Mouse (Mus musculus) embryonic facial prominence, embryonic 11.5 days (tissue): Measurements from ENCODE around the gene Abracl. TPM values are rescaled to one million over a fixed set of nuclear protein-coding genes. Genes with fewer than 3 reads are reported as not detected.

Experiments used
- ATAC-seq: fragments of 200-750 bp; cut with Nextera tagmentation; replicated peaks from 2 replicates; pipeline ENCODE4 v1.8.0; 2017; ENCODE audit warnings: low read depth; ENCODE audit not compliant: insufficient number of reproducible peaks, low FRiP score, low TSS enrichment
- DNase-seq: peaks from one replicate; pipeline ENCODE4 v3.0.0-alpha.2; 2015; ENCODE audit warnings: low spot score
- H3K27ac ChIP-seq: fragments of 300-500 bp; sonication (generic); replicated peaks from 2 replicates; pipeline ENCODE4 v1.5.1; 2014; ENCODE audit warnings: mild to moderate bottlenecking, low read depth, low read length, control low read depth
- H3K27me3 ChIP-seq: fragments of 300-500 bp; sonication (generic); 2 replicates; pipeline ENCODE4 v1.6.1; 2014; ENCODE audit warnings: mild to moderate bottlenecking, low read length, moderate library complexity, mixed read lengths; ENCODE audit not compliant: control insufficient read depth, insufficient read depth
- H3K36me3 ChIP-seq: fragments of 300-500 bp; sonication (generic); replicated peaks from 2 replicates; pipeline ENCODE4 v1.6.1; 2014; ENCODE audit warnings: low read depth, mild to moderate bottlenecking, low read length, moderate library complexity, mixed read lengths; ENCODE audit not compliant: control insufficient read depth, insufficient read depth
- H3K4me1 ChIP-seq: fragments of 300-500 bp; sonication (generic); 2 replicates; pipeline ENCODE4 v1.6.1; 2014; ENCODE audit warnings: low read length, mixed read lengths; ENCODE audit not compliant: control insufficient read depth, insufficient read depth
- H3K4me2 ChIP-seq: fragments of 300-500 bp; sonication (generic); 2 replicates; pipeline ENCODE4 v1.6.1; 2014; ENCODE audit warnings: low read depth, mild to moderate bottlenecking, control low read depth, low read length, moderate library complexity
- H3K4me3 ChIP-seq: fragments of 300-500 bp; sonication (generic); 2 replicates; pipeline ENCODE4 v1.5.1; 2014; ENCODE audit warnings: low read depth, low read length, control low read depth
- H3K9ac ChIP-seq: fragments of 300-500 bp; sonication (generic); replicated peaks from 2 replicates; pipeline ENCODE4 v1.6.1; 2014; ENCODE audit warnings: mild to moderate bottlenecking, control low read depth, low read length
- H3K9me3 ChIP-seq: fragments of 300-500 bp; sonication (generic); replicated peaks from 2 replicates; pipeline ENCODE4 v1.6.1; 2016; ENCODE audit warnings: mild to moderate bottlenecking, low read length, inconsistent platforms, mixed read lengths; ENCODE audit not compliant: control insufficient read depth
- WGBS: fragments of 180-500 bp; shearing (Covaris S2); extraction: QIAGEN DNeasy Blood & Tissue Kit; methylation state at CpG from one replicate; pipeline ENCODE4 v1.1.7; 2014; 5-methylcytosine and 5-hydroxymethylcytosine counted together
- polyA plus RNA-seq: library from polyadenylated mRNA; unstranded; fragments of >200 nt; fragmentation: Nextera tagmentation; extraction: Ambion mirVana; gene quantifications from 2 replicates; pipeline ENCODE4 v1.2.1, GENCODE M21; 2014

Gene Abracl
- polyA plus RNA-seq, 1 experiment from 2014 or later = 208 TPM

DNA sequence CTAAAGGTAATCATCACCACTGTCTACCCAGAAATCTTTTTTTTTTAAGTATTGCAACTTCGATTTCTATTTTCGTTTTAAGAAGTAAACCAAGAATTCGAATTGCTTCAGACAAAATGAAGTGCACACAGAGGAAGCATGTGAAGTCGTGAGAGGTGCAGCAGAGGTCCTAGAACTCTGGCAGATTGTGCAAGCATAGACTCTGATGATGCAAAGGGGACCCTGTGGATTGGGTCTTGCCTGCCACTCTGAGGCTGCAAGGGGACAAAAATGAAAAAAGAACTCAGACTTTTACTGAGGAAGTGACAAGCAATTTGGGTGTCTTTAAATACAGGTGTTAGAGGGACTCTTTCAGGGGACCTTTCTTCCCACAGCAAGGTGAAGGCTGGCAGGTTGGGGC is 32.5 kb downstream of the Abracl start:
- H3K9ac ChIP-seq = no peak overlapping the region
- no peak for DNase-seq
- H3K27me3 ChIP-seq = no peaks in the 10 kb centered on the region
- H3K4me3 ChIP-seq = no peak overlapping the region
- H3K36me3 ChIP-seq = no peaks in the 10 kb centered on the region
- no peak overlapping the region for H3K27ac ChIP-seq
- no peaks in the 10 kb centered on the region for H3K4me1 ChIP-seq
- H3K9me3 ChIP-seq = no peaks in the 10 kb centered on the region
- no peak overlapping the region for H3K4me2 ChIP-seq
- 81% methylated on average over 4 of the region's 4 CpGs for WGBS
- no peak for ATAC-seq

DNA sequence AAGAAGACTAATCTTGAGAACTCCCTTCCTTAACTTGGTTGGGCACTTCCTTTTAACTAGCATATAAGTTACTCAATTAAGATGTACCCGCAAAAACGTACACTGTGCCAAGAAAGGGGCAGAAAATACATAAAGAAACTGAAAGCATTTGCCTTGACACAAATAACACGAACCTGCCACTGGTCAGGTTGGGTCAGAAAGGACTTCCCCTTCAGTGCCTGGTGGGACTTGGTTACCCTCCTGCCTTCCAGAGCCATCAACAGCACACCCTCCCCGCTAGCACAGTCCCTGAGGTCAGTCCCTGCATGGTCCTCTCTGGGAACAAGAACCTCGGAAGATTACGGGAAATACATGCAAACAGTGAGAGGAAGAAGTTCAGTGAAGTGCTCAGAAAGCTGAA is 34.0 kb downstream of the Abracl start:
- H3K4me1 ChIP-seq = no peaks in the 10 kb centered on the region
- no peak for ATAC-seq
- H3K27ac ChIP-seq = no peak overlapping the region
- WGBS = 70% methylated on average over 6 of the region's 6 CpGs
- DNase-seq = no peak
- no peaks in the 10 kb centered on the region for H3K9me3 ChIP-seq
- no peaks in the 10 kb centered on the region for H3K27me3 ChIP-seq
- no peak overlapping the region for H3K9ac ChIP-seq
- no peaks in the 10 kb centered on the region for H3K36me3 ChIP-seq
- H3K4me3 ChIP-seq = no peak overlapping the region
- H3K4me2 ChIP-seq = no peak overlapping the region

DNA sequence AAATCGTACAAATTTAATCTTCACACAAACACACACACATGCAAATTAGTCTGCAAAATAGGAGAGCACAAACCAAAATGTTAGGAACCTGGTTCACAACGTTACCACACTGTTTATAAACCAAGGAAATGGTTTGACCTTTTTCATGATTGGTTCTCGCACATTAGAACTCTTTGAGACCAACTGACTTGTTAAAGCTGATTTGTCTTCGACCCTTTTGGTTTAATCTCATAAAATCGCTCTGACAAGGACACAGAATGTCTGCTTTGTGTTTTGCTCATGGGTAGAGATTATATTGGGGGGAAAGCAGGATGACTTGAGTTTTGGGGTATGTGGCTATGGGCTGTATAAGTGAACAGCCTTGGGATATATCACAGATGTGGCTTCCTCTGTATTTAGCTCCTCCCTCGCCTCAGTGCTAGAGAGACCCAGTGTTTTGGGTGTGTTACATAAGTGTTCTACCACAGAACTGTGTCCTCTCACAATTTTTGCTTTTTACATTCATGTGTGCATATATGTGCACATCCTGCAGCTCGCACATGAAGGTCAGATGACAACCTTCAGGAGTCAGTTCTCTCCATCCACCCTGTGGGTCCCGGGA is 35.2 kb downstream of the Abracl start:
- DNase-seq (no peak), ATAC-seq (no peak)
- H3K9ac ChIP-seq = no peak overlapping the region
- H3K4me2 ChIP-seq = no peak overlapping the region
- no peaks in the 10 kb centered on the region for H3K36me3 ChIP-seq
- no peak overlapping the region for H3K4me3 ChIP-seq
- no peaks in the 10 kb centered on the region for H3K9me3 ChIP-seq
- no peaks in the 10 kb centered on the region for H3K27me3 ChIP-seq
- no peaks in the 10 kb centered on the region for H3K4me1 ChIP-seq
- WGBS = 84% methylated on average over 8 of the region's 8 CpGs
- no peak overlapping the region for H3K27ac ChIP-seq

DNA sequence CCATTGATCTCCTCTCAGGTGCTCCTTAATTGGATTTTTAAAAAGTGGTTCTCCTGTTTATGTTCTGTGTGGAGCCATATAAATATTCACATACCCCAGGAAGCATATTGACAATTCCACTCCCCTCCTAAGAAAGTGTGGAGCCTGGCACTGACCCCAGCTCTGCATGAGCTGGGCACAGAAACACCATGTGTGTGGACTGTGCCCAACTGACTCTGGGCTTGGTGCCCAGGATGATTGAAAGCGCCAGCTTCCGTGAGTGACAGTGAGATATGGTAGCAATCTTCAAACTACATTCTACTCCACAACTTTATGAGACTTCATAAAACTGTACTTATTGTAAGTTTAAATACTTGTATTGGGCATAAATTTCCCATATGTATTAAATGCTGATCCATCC is 39.8 kb downstream of the Abracl start:
- no peak for DNase-seq
- no peaks in the 10 kb centered on the region for H3K27me3 ChIP-seq
- 90% methylated on average over 2 of the region's 2 CpGs for WGBS
- no peak overlapping the region for H3K4me2 ChIP-seq
- ATAC-seq = no peak
- no peaks in the 10 kb centered on the region for H3K9me3 ChIP-seq
- no peak overlapping the region for H3K4me3 ChIP-seq
- no peak overlapping the region for H3K27ac ChIP-seq
- no peaks in the 10 kb centered on the region for H3K36me3 ChIP-seq
- no peaks in the 10 kb centered on the region for H3K4me1 ChIP-seq
- no peak overlapping the region for H3K9ac ChIP-seq

DNA sequence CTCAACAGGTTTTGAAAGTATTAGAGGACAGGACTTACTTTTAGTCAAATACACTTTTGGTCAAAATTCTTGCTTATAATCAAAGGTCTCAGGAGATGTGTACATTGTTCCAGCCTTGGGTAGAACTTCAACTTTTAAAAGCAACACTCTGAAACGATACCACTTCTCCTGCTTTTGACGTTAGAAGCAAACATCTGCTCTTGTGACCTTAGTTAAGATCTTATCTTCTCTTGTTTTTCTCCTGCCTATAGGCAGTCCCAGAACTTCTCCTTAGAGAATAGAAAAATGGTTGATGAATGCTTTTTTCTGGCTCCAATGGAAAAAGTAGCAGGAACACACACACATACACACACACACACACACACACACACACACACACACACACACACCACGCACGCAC is 57.0 kb downstream of the Abracl start:
- ATAC-seq = no peak
- Histone ChIP-seq H3K9ac (no peak overlapping the region), H3K27ac (no peak overlapping the region), H3K4me3 (no peak overlapping the region), H3K4me1 (no peaks in the 10 kb centered on the region), H3K27me3 (no peaks in the 10 kb centered on the region), H3K4me2 (no peak overlapping the region), H3K36me3 (no peaks in the 10 kb centered on the region), H3K9me3 (no peaks in the 10 kb centered on the region)
- WGBS = 72% methylated on average over 4 of the region's 4 CpGs
- DNase-seq = no peak

Other genes with a start within 250 kb of the Abracl start
- gene Txlnb, start 227.1 kb downstream of the Abracl start, polyA plus RNA-seq = 1.8 and 1.9 TPM in 2 replicates
- gene Heca, start 75.2 kb downstream of the Abracl start, polyA plus RNA-seq = 4.3 and 4.7 TPM in 2 replicates
- 26.7 and 41.2 TPM in 2 replicates for gene Reps1, start 32.6 kb upstream of the Abracl start, polyA plus RNA-seq
- 0.29 and 0.87 TPM in 2 replicates for gene Ect2l, start 187.6 kb upstream of the Abracl start, polyA plus RNA-seq
- gene Ccdc28a, start 211.7 kb upstream of the Abracl start, polyA plus RNA-seq = 10.3 and 10.8 TPM in 2 replicates